Mouse (Mus musculus): ENCODE results near the gene Ghitm. TPM values are rescaled to one million over a fixed set of nuclear protein-coding genes. Genes with fewer than 3 reads are reported as not detected.
"Not testable (repeated sequence)": the region's sequence is repeated elsewhere in the genome, so short reads cannot be mapped to it uniquely, and the experiment has no call there.

Gene Ghitm
- 217 and 219 TPM in 2 replicates for polyA plus RNA-seq (2015; fragmentation: Nextera tagmentation; extraction: Ambion mirVana)

- DNase-seq (ENCODE audit: low spot score), result peak; percentile 97
These were observed at the start of gene Ghitm for GRCm38 (mm10) chr14:37135127-37135593. Gene Ghitm (minus strand): TSS chr14:37135272.

- DNase-seq (ENCODE audit: low spot score), result no peak
These were observed 49.8 kb upstream of the Ghitm start for GRCm38 (mm10) chr14:37184871-37185270.

- DNase-seq (ENCODE audit: low spot score), result no peak
These were observed 39.4 kb upstream of the Ghitm start for GRCm38 (mm10) chr14:37174484-37174883.

- peak; percentile 28 for DNase-seq (ENCODE audit: low spot score)
These were observed 30.3 kb upstream of the Ghitm start for GRCm38 (mm10) chr14:37165266-37165926.

GRCm38 (mm10) chr14:37164392-37165032, 29.4 kb upstream of the Ghitm start:
- DNase-seq (ENCODE audit: low spot score), result no peak

- DNase-seq (ENCODE audit: low spot score), result no peak
These were observed 28.3 kb upstream of the Ghitm start for GRCm38 (mm10) chr14:37163277-37163956.

- DNase-seq (ENCODE audit: low spot score), result no peak
These were observed 19.3 kb upstream of the Ghitm start for GRCm38 (mm10) chr14:37154391-37154790.

- no peak for DNase-seq (ENCODE audit: low spot score)
These were observed 4.1 kb upstream of the Ghitm start for GRCm38 (mm10) chr14:37139051-37139710.

- not testable (repeated sequence) for DNase-seq (ENCODE audit: low spot score)
These were observed 2.5 kb upstream of the Ghitm start for GRCm38 (mm10) chr14:37137596-37137995.

GRCm38 (mm10) chr14:37136110-37136509, 1.0 kb upstream of the Ghitm start:
- no peak for DNase-seq (ENCODE audit: low spot score)

- no peak for DNase-seq (ENCODE audit: low spot score)
These were observed 599 bp upstream of the Ghitm start for GRCm38 (mm10) chr14:37135671-37136070.

GRCm38 (mm10) chr14:37134304-37135126, 557 bp downstream of the Ghitm start:
- DNase-seq (ENCODE audit: low spot score), result no peak

GRCm38 (mm10) chr14:37127652-37128051, 7.4 kb downstream of the Ghitm start:
- peak; percentile 53 for DNase-seq (ENCODE audit: low spot score)

- no peak for DNase-seq (ENCODE audit: low spot score)
These were observed 15.8 kb downstream of the Ghitm start for GRCm38 (mm10) chr14:37119233-37119632.

- no peak for DNase-seq (ENCODE audit: low spot score)
These were observed 21.1 kb downstream of the Ghitm start, which contains the start of gene 2610528A11Rik for GRCm38 (mm10) chr14:37113922-37114321. Gene 2610528A11Rik (minus strand): TSS chr14:37114022.

GRCm38 (mm10) chr14:37112931-37113330, 22.1 kb downstream of the Ghitm start:
- no peak for DNase-seq (ENCODE audit: low spot score)

- no peak for DNase-seq (ENCODE audit: low spot score)
These were observed 23.7 kb downstream of the Ghitm start for GRCm38 (mm10) chr14:37111371-37111770.

GRCm38 (mm10) chr14:37110456-37110855, 24.6 kb downstream of the Ghitm start:
- DNase-seq (ENCODE audit: low spot score), result no peak

GRCm38 (mm10) chr14:37109975-37110374, 25.1 kb downstream of the Ghitm start:
- DNase-seq (ENCODE audit: low spot score), result no peak

GRCm38 (mm10) chr14:37109460-37109859, 25.6 kb downstream of the Ghitm start:
- DNase-seq (ENCODE audit: low spot score), result no peak

- DNase-seq (ENCODE audit: low spot score), result no peak
These were observed 29.2 kb downstream of the Ghitm start for GRCm38 (mm10) chr14:37105846-37106245.

All from thymus, postnatal 0 days (tissue).